Mouse (Mus musculus) c-Kit-positive CD71-positive TER-119-positive erythroid progenitor cells, embryonic 14.5 days (primary cell): ENCODE measurements around the gene Arhgef1.
A peak's percentile ranks its signal among the peaks of the same experiment; 100 is the strongest.

Experiments
- DNase-seq: peaks from one replicate; pipeline ENCODE4 v3.0.0-alpha.2; 2013; ENCODE audit warnings: low spot score

Gene Arhgef1

GRCm38 (mm10) chr7:24902630-24903443 lies at the start of gene Arhgef1:
Arhgef1 (plus strand) TSS chr7:24902912.
- peak; percentile 72 for DNase-seq

GRCm38 (mm10) chr7:24853233-24853563 lies 49.5 kb upstream of the Arhgef1 start:
- no peak for DNase-seq

GRCm38 (mm10) chr7:24853695-24854094 lies 49.0 kb upstream of the Arhgef1 start:
- DNase-seq = no peak

GRCm38 (mm10) chr7:24856460-24857120 lies 46.1 kb upstream of the Arhgef1 start:
- no peak for DNase-seq

GRCm38 (mm10) chr7:24859234-24859633 lies 43.5 kb upstream of the Arhgef1 start:
- DNase-seq = peak; percentile 79

- no peak for DNase-seq
Measured at GRCm38 (mm10) chr7:24861913-24862312, 40.8 kb upstream of the Arhgef1 start, which contains the start of gene Gm9844. Gm9844 (plus strand) TSS chr7:24862213.

GRCm38 (mm10) chr7:24862853-24863252 lies 39.9 kb upstream of the Arhgef1 start:
- DNase-seq = no peak

- DNase-seq = no peak
Measured at GRCm38 (mm10) chr7:24864156-24864555, 38.6 kb upstream of the Arhgef1 start.

- no peak for DNase-seq
Measured at GRCm38 (mm10) chr7:24869080-24869479, 33.6 kb upstream of the Arhgef1 start.

GRCm38 (mm10) chr7:24869532-24870165 lies 33.1 kb upstream of the Arhgef1 start, which contains the start of the genes Lypd4 and Dmrtc2:
Lypd4 (minus strand) TSS chr7:24869941.
Dmrtc2 (plus strand) TSS chr7:24870057.
- DNase-seq = no peak

GRCm38 (mm10) chr7:24877588-24877987 lies 25.1 kb upstream of the Arhgef1 start:
- DNase-seq = no peak

- DNase-seq = no peak
Measured at GRCm38 (mm10) chr7:24879620-24880019, 23.1 kb upstream of the Arhgef1 start.

- no peak for DNase-seq
Measured at GRCm38 (mm10) chr7:24882416-24883199, 20.1 kb upstream of the Arhgef1 start.

- peak; percentile 99 for DNase-seq
Measured at GRCm38 (mm10) chr7:24883896-24884692, 18.6 kb upstream of the Arhgef1 start, which contains the start of gene Rps19. Rps19 (plus strand) TSS chr7:24884371.

- DNase-seq = no peak
Measured at GRCm38 (mm10) chr7:24884693-24885291, 17.9 kb upstream of the Arhgef1 start.

- DNase-seq = no peak
Measured at GRCm38 (mm10) chr7:24885468-24886307, 17.0 kb upstream of the Arhgef1 start.

GRCm38 (mm10) chr7:24886308-24886633 lies 16.4 kb upstream of the Arhgef1 start:
- no peak for DNase-seq

- no peak for DNase-seq
Measured at GRCm38 (mm10) chr7:24887096-24887495, 15.6 kb upstream of the Arhgef1 start.

GRCm38 (mm10) chr7:24889431-24890220 lies 13.1 kb upstream of the Arhgef1 start:
- DNase-seq = no peak
